Mouse (Mus musculus): ENCODE data around the gene Cercam.

Cercam gene

DNA sequence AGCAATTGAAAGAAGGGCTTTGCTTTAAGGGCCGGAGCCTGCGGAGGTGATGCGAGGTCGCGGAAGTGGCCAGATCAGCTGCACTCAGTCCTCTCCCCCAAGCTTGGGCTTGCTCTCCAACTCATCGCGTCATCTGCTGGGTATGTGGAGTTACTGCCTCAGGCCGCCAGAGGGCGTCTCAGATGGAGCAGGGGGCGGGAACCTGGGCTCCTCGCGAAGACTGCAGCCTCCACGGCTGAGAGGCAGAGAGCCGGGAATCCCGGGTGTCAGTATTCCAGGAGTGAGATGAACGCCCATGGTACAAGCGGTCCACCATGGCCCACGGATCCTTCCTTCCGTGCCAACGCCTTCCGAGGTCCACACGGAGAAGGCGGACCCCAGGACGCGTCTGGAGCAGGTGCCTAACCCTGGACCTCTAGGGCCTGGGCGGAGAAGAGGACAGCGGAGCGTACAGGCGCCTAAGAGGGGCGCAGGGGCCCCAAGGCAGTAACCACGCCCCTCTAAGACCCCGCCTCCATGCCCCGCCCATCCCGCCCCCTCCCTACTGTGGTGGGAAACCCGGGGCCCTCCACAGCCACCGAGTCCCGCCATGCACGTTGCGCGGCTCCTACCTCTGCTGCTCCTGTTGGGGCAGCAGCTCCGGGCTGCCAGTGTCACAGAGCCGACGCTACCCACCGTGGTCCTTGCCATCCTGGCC, at the start of gene Cercam:
Gene Cercam (plus strand): TSS at position 216 of the 697 bp plus-strand sequence.
- DNase-seq = peak; percentile 79 to 86

DNA sequence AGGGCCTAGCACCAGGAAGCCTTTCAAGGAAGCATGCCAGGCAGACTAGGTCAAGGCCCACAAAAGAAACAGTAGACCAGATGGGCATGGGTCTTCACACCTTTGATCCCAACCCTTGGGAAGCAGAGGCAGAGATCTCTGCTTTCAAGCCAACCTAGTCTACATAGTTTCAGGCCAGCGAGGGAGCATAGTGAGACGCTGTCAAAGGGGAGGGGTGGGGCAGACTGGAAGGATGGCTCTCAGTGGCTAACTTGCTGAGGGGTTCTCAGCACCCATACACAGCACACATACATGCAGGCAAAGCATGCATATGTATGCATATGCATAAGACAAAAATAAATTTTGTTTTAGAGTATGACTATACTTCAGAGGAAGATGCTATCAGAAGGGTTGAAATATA, 49.6 kb upstream of the Cercam start:
- DNase-seq = no peak

DNA sequence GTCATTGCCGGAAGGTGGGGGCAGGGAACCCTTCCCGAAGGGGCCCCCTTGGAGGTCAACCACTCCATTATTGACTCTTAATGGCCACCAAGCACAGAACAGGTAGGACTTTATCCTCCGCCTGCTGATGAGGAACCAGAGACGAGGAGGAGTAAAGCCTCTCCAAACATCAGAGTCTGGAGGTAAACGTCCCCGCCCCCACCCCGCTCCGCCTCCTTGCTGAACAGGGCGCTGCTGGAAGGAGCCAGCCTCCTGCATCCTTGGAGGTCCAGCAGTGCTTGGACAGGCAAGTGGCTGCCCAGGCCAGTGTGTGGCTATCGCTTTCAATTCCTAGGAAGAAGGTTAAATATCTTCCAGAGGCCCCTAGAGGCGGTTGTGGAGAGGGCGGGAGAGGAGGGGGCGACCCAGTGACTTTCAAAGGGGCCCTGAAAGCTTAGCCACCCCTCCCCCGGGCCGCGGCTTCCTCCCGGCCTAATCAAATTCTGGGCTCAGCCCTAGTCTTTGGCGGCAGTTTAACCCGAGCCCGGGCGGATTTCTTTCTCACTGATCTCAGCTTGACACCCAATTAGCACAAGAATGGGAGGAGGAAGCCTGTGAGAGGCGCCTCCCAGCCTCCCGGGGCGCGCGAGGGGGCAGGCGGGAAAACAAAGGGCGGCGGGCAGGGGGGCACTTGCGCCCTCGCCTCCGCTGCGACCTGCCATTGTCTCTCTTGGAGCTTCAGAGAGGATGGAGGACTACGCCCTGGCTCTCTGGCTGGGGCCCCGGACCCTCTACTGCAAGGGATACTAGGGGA, 48.7 kb upstream of the Cercam start, which contains the start of gene Urm1:
Gene Urm1 (plus strand): TSS at position 51 of the 793 bp plus-strand sequence.
- DNase-seq = peak; percentile 72 to 83

DNA sequence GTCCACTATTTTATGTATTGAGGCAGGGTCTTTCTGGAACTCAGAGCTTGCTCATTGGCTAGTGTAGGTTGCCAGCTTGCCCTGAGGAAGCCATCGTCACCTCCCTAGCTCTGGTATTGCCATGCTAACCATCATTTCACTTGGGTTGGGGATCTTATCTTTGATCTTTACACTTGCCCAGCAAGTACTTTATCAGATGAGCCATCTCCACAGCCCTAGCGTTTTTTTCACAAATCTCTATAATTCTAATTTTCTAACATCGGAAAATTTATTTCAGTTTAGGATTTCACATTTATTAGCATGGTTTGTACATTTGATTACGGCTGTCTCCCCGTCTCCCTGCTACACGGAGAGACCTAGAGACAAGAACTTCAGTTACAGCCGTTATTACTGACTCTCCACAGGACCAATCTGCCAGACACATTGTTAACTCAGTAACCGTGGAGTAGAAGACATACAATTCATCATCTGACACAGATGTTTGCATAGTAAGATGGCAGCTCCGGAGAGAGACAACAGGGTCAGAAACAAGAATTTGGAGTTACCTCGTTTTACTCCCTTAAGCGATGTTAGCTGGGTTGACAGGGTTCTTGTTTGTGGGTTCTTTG, 42.5 kb upstream of the Cercam start:
- no peak for DNase-seq

GRCm38 (mm10) chr2:29826926-29827708, 41.8 kb upstream of the Cercam start:
- peak; percentile 97 to 98 for DNase-seq

GRCm38 (mm10) chr2:29827709-29828024, 41.3 kb upstream of the Cercam start:
- no peak for DNase-seq

DNA sequence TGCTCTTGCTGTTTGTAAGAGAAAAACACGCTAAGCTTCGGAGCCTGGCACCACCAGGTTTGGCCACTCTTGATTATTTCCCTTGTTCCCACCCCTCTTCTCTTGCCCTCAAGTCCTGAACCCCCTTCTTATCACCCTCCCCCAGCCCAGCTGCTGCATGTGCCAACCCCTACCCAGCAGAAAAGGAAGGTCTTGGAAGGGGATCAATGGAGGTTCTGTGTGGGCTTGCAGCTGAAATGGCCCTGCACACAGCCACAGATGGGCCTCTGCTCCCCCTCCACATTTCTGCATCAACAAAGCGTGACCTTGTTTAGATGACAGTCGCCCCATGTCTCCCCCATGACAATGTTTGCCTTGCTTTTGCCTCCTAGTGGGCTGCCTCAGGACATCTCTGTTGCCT, 37.9 kb upstream of the Cercam start:
- no peak for DNase-seq

DNA sequence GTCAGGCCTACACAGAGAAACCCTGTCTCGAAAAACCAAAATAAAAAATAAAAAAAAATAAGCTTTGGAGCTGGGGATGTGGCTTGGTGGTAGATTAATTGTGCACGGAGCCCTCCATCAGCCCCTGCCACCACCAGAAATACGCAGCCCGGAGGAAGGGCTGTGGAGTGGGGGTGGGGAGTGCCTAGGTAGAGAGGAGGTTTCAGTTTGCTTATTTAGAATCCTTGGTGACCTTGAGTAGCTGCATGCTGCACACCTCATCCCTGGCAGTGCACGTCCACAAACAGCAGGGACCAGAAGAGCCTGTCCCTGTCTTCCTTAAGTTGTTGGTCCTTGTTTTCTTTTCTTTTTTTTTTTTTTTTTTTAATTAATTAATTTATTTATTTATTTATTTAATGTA, 35.2 kb upstream of the Cercam start:
- no peak for DNase-seq

DNA sequence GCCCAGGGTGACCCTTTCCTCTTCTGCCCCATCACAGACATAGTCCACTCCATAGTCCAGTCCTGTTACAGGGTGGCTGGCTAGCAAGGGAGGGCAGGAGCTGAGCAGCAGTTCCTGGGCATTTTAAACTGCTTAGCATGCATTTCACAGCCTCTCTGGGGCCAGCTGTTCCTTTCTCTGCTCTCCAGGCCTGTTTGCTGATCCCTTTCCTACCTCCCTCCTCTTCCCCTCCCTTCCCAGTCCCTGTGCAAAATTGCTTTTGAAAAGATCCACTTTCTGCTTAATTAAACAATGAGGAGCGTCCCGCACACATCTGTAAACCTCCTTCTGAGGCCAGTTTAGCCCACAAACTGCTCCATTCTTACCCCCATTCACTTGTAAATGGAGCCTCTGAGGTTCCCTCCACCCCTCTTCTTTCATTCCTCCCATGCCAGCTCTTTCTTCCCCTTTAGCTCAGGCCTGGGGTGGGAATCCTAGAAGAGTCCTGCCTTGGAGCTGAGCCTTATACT, 33.5 kb upstream of the Cercam start:
- DNase-seq = peak in 1 of 2 experiments; percentile 66

GRCm38 (mm10) chr2:29839460-29839859, 29.5 kb upstream of the Cercam start:
- DNase-seq = no peak

DNA sequence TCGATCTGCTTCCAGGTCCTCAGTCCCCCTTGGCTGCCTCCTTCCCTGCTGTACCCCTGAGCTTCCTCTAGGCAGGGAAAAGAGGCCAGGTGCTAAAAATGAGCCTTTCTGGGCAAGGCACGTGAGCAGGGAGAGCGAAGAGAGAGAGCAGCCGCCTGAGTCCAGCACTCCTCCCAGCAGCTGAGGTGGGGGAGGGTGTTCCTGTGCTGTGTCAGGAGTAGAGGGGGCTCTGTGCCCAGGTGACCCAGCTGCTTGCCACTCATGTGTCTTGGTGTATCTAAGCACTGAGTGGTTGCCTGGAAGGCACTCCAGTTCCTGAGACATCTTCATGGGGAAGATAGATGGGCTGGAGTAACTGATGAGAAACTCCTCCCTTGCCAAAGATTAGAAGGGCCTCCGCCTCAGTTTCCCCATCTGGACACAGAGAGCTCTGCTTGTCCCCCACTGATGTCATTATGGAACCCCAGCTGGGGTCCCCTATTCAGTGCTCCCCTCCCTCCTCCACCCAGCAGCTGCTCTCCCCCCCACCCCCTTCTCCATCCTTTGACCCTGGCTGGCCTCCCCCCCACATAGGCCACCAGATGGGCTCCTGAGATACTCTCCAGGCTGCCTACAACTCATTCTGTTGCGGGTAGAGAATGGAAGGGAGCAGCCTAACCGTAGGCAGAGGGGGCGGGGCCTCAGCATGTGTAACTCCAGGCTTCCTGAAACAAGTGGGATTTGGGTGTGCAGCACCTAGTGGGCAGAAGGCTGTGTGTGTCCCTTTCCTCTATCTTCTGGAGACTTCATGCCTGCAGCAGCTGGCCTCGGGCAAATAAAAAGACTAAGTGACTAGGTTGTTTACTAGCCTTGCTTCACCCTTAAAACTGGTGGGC, 25.5 kb upstream of the Cercam start:
- no peak for DNase-seq

- DNase-seq = no peak
Observed at GRCm38 (mm10) chr2:29844115-29844514, 24.8 kb upstream of the Cercam start.

- DNase-seq = no peak
Observed at GRCm38 (mm10) chr2:29844661-29845060, 24.3 kb upstream of the Cercam start.

DNA sequence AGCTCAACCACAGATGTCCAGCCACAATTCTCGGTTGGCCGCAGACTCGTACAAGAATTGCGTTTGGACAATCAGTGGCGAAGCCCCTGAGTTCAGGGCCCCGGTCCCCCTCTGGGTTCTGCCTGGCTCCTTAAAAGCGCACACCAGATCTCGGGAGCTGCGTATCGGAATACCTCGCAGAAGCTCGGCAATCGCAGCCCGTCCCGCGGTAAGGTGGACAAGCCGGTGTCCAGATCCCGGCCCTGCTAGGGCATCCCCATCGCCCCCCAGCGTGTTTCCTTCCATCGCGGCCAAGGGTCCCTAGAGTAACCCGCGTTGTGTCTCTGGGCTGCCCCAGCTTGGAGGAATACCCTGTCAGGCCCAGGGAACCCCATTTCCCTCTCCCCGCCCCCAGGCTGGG, 23.3 kb upstream of the Cercam start:
- no peak for DNase-seq

- DNase-seq = peak; percentile 39 to 68
Observed at GRCm38 (mm10) chr2:29846061-29846853, 22.7 kb upstream of the Cercam start.

- DNase-seq = no peak
Observed at GRCm38 (mm10) chr2:29846911-29847310, 22.1 kb upstream of the Cercam start.

- DNase-seq = no peak
Observed at GRCm38 (mm10) chr2:29849041-29849440, 19.9 kb upstream of the Cercam start.

GRCm38 (mm10) chr2:29849841-29850480, 19.0 kb upstream of the Cercam start:
- no peak for DNase-seq

GRCm38 (mm10) chr2:29852957-29853485, 15.9 kb upstream of the Cercam start:
- DNase-seq = no peak

DNA sequence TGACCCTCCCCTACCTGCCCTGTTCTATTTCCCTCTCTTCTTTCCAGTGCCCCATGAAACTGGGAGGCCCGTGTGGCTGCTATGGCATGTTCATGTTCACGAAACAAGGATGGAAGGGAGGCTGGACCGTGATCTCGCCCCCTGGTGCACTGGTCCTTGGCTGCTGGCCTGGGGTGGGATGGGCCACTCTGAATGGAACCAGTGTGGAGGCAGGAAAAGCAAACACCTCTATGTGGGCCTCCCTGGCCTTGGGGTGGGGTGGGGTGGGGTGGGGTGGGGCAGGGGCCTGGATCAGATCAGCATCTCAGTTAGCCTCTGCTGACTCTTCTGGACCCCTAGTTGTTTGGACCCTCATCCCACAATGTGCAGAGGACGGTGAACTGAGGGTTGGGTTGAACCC, 15.2 kb upstream of the Cercam start:
- no peak for DNase-seq

Measured in kidney, postnatal 25 days (tissue).